Comparison of ENCODE assay signal across 21 mouse cellular contexts in the genomic region with DNA sequence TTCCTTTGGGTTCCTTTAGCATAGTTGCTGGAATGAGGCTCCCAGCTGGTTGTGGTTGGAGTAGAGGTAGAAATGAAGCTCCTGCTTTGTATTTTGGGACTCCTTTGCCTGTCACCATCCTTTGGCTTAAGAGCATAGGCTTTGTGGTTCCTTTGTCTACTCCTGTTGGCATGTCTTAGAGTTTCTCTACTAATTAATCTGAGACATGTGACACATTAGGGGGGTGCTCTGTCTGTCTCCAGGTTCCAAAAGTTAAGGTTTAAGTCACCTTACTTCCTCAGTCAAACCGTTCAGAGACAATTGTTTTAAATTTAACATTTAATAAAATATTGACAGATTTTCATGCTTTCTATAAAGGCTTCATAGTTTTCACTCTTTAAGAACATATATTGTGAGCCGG. TPM values are rescaled to one million over a fixed set of nuclear protein-coding genes. Genes with fewer than 3 reads are reported as not detected.
DNase-seq lines count a peak whose midpoint lies in the region; ATAC-seq and TF ChIP-seq lines count a peak whose summit lies in the region.
"Had no signal": no experiment of that assay in that cellular context is flagged by ENCODE, and none has a peak within 500 bp of the region (broad histone marks: within the 10 kb centered on the region; RNA-seq: fewer than 3 reads in every experiment).

No protein-coding gene starts in this region.

- peaks cover 19% of the 10 kb centered on the region for H3K36me3 ChIP-seq in heart, postnatal 0 days (replicated peaks; ENCODE audit: control insufficient read depth, insufficient read depth, low read length)
- H3K36me3 ChIP-seq in liver, embryonic 13.5 days, result peaks cover 21% of the 10 kb centered on the region

- no peaks in the 10 kb centered on the region for H3K27me3 ChIP-seq in heart, postnatal 0 days (ENCODE audit: control insufficient read depth, insufficient read depth, low read length)
- H3K27me3 ChIP-seq in liver, embryonic 13.5 days, result no peaks in the 10 kb centered on the region
- H3K27me3 ChIP-seq: embryonic facial prominence, embryonic 15.5 days; hindbrain, embryonic 12.5 days; Patski had no signal

- no peak overlapping the region for H3K9ac ChIP-seq in heart, postnatal 0 days (replicated peaks; ENCODE audit: low read depth, low read length)
- peak overlapping the region; percentile 93 for H3K9ac ChIP-seq in liver, embryonic 13.5 days
- H3K9ac ChIP-seq: embryonic facial prominence, embryonic 15.5 days; hindbrain, embryonic 12.5 days; lung, embryonic 14.5 days had no signal

- no peak for DNase-seq in gastrocnemius, adult 2 months
- DNase-seq in gastrocnemius, postnatal 14 days, result no peak
- DNase-seq in heart, postnatal 0 days (ENCODE audit: low spot score), result no peak
- DNase-seq in heart, adult 18-20 months, result no peak
- DNase-seq in liver, embryonic 13.5 days, result no peak
- no peak for DNase-seq in embryo, embryonic 10.5 days (ENCODE audit: low spot score)
- no peak for DNase-seq in spleen, postnatal 36 days (ENCODE audit: low spot score in 2 of 2)
- DNase-seq: adrenal gland, postnatal 10 days; cerebellum, adult 11 months; cerebellum, postnatal 14 days; kidney, adult 11 months; layer of hippocampus, adult 9-11 months; lung, embryonic 14.5 days; lung, postnatal 4 days; retina, postnatal 1 day had no signal

- no peaks in the 10 kb centered on the region for H3K9me3 ChIP-seq in heart, postnatal 0 days (replicated peaks; ENCODE audit: control insufficient read depth, low read length)
- H3K9me3 ChIP-seq in liver, embryonic 13.5 days (replicated peaks), result no peaks in the 10 kb centered on the region
- H3K9me3 ChIP-seq: embryonic facial prominence, embryonic 15.5 days; hindbrain, embryonic 12.5 days had no signal

- H3K4me2 ChIP-seq in heart, postnatal 0 days (ENCODE audit: low read depth, low read length), result peak overlapping the region; percentile 78
- peak overlapping the region; percentile 86 for H3K4me2 ChIP-seq in liver, embryonic 13.5 days
- H3K4me2 ChIP-seq: embryonic facial prominence, embryonic 15.5 days had no signal

- no peak for TF ChIP-seq EP300 in heart, postnatal 0 days (IDR thresholded peaks at IDR 0.05; ENCODE audit: low read depth)

- TF ChIP-seq CTCF in gastrocnemius, adult 2 months (IDR thresholded peaks at IDR 0.05), result no peak
- TF ChIP-seq CTCF in heart, postnatal 0 days (IDR thresholded peaks at IDR 0.05; ENCODE audit: low read depth), result no peak

- WGBS in heart, postnatal 0 days, result 92% methylated on average over 2 of the region's 2 CpGs
- 78% methylated on average over 2 of the region's 2 CpGs for whole genome bisulfite sequencing in liver, embryonic 13.5 days (ENCODE audit: insufficient replicate concordance)

- peak overlapping the region; percentile 99 for H3K27ac ChIP-seq in gastrocnemius, adult 2 months
- H3K27ac ChIP-seq in heart, postnatal 0 days (ENCODE audit: low read depth), result no peak overlapping the region
- 0 out of 2 replicates have a peak overlapping the region, but pooled peaks have one; percentile 39 for H3K27ac ChIP-seq in brown adipose tissue, adult 24 weeks (replicated peaks; ENCODE audit: low read depth, low read length)
- peak overlapping the region; percentile 95 for H3K27ac ChIP-seq in liver, embryonic 13.5 days
- H3K27ac ChIP-seq: hindbrain, embryonic 12.5 days; left cerebral cortex, adult 2 months had no signal

- peak overlapping the region; percentile 96 for H3K4me3 ChIP-seq in gastrocnemius, adult 2 months
- peak overlapping the region; percentile 80; the same call in 1 of the 2 replicates for H3K4me3 ChIP-seq in heart, postnatal 0 days (ENCODE audit: low read depth, low read length)
- peak overlapping the region; percentile 39 for H3K4me3 ChIP-seq in brown adipose tissue, adult 24 weeks (ENCODE audit: insufficient read depth, low read depth, low read length)
- peak overlapping the region; percentile 92 for H3K4me3 ChIP-seq in liver, embryonic 13.5 days (replicated peaks)
- H3K4me3 ChIP-seq: hindbrain, embryonic 12.5 days had no signal

- ATAC-seq in heart, postnatal 0 days (ENCODE audit: insufficient read depth, low read depth), result no peak
- no peak for ATAC-seq in liver, embryonic 13.5 days (ENCODE audit: low read depth)
- ATAC-seq: CD4-positive, CD25-positive, alpha-beta regulatory T cell, adult 4 months; Patski had no signal

- intact Hi-C loops in gastrocnemius, adult 2 months (cut with DNase I), result no loop called here
- intact Hi-C loops in gastrocnemius, postnatal 14 days (cut with DNase I; ENCODE audit: low total_unique reads), result no loop called here

- H3K4me1 ChIP-seq in heart, postnatal 0 days (ENCODE audit: control insufficient read depth, insufficient read depth), result peaks cover 17% of the 10 kb centered on the region; the same call in 1 of the 2 replicates
- H3K4me1 ChIP-seq in brown adipose tissue, adult 24 weeks (ENCODE audit: control insufficient read depth, insufficient read depth, insufficient read length, low read length), result peaks cover 12% of the 10 kb centered on the region
- peaks cover 62% of the 10 kb centered on the region for H3K4me1 ChIP-seq in liver, embryonic 13.5 days (replicated peaks)

RNA-seq across cellular contexts. Expression of a gene that starts 2.2 kb away (rescaled TPM):
- 100 to 1,000 TPM; 620 to 834 TPM for total RNA-seq in gastrocnemius, adult 2 months (2021)
- 100 to 1,000 TPM; 497 to 603 TPM for total RNA-seq in gastrocnemius, postnatal 14 days (2021)
- 412 and 435 TPM in 2 replicates for total RNA-seq in heart, postnatal 0 days (2014; rRNA removed; ENCODE audit: low replicate concordance)
- 328 and 338 TPM in 2 replicates for polyA plus RNA-seq in heart, postnatal 0 days (2015; fragmentation: Nextera tagmentation; extraction: Ambion mirVana)
- 1,000 to 10,000 TPM; 1,837 to 1,914 TPM for total RNA-seq in heart, adult 18-20 months (2021)
- polyA plus RNA-seq in brown adipose tissue, adult 24 weeks (2012; ENCODE audit: insufficient read depth, insufficient read length, missing spikeins), result 1,179 and 1,285 TPM in 2 replicates
- polyA plus RNA-seq in liver, embryonic 13.5 days (2015; fragmentation: Nextera tagmentation; extraction: Ambion mirVana), result 83.9 and 102 TPM in 2 replicates

RNA-seq across cellular contexts. Expression of a gene that starts 18.9 kb away (rescaled TPM):
- 10 to 100 TPM; 57.7 to 75.6 TPM for total RNA-seq in gastrocnemius, adult 2 months (2021)
- 10 to 100 TPM; 56.3 to 62.4 TPM for total RNA-seq in gastrocnemius, postnatal 14 days (2021)
- total RNA-seq in heart, postnatal 0 days (2014; rRNA removed; ENCODE audit: low replicate concordance), result 93.4 and 124 TPM in 2 replicates
- polyA plus RNA-seq in heart, postnatal 0 days (2015; fragmentation: Nextera tagmentation; extraction: Ambion mirVana), result 83.7 and 90.5 TPM in 2 replicates
- 100 to 1,000 TPM in 1 of 2 experiments, 10 to 100 TPM in 1; 98.8 to 112 TPM for total RNA-seq in heart, adult 18-20 months (2021)
- 47.2 and 47.6 TPM in 2 replicates for polyA plus RNA-seq in brown adipose tissue, adult 24 weeks (2012; ENCODE audit: insufficient read depth, insufficient read length, missing spikeins)
- polyA plus RNA-seq in liver, embryonic 13.5 days (2015; fragmentation: Nextera tagmentation; extraction: Ambion mirVana), result 37.0 and 42.9 TPM in 2 replicates

RNA-seq across cellular contexts. Expression of a gene that starts 26.0 kb away (rescaled TPM):
- total RNA-seq in gastrocnemius, adult 2 months (2021), result 10 to 100 TPM; 26.1 to 33.0 TPM
- 10 to 100 TPM; 26.8 to 31.4 TPM for total RNA-seq in gastrocnemius, postnatal 14 days (2021)
- total RNA-seq in heart, postnatal 0 days (2014; rRNA removed; ENCODE audit: low replicate concordance), result 45.5 and 46.1 TPM in 2 replicates
- 41.2 and 41.4 TPM in 2 replicates for polyA plus RNA-seq in heart, postnatal 0 days (2015; fragmentation: Nextera tagmentation; extraction: Ambion mirVana)
- 10 to 100 TPM; 22.1 to 25.0 TPM for total RNA-seq in heart, adult 18-20 months (2021)
- polyA plus RNA-seq in brown adipose tissue, adult 24 weeks (2012; ENCODE audit: insufficient read depth, insufficient read length, missing spikeins), result 13.0 and 14.2 TPM in 2 replicates
- 72.6 and 78.4 TPM in 2 replicates for polyA plus RNA-seq in liver, embryonic 13.5 days (2015; fragmentation: Nextera tagmentation; extraction: Ambion mirVana)

Comparison
In these comparisons a context has a peak if more than half of its experiments do, and no peak if none do; other contexts are left out.
1. H3K4me3 ChIP-seq: peak in every context shown above with its lines; median percentile 96 in gastrocnemius, adult 2 months; 92 in liver, embryonic 13.5 days; 80 in heart, postnatal 0 days; 39 in brown adipose tissue, adult 24 weeks.